Mouse (Mus musculus): ENCODE data around the gene Stap2. TPM values are rescaled to one million over a fixed set of nuclear protein-coding genes. Genes with fewer than 3 reads are reported as not detected.

Gene Stap2
- total RNA-seq, 2 experiments from 2014 or later, result 5.1 to 5.4 TPM

DNA sequence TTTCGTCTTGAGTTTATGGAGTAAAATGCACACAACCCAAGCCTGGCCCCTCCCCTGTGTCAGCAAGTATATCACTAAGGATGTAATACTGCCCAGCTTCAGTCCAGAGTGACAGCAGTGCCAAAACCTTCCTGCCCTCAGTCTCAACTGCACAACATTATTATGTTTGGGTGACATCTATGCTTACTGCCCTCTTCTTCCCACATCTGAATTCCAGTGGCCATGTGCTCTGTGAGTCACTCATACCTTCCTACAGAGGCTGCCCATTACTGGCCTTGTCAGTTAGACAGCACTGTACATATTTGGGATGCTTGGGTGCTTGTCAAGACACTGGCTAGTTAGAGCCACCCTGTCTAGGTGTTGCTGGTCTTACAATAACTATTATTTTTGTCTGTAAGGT lies 20.9 kb upstream of the Stap2 start:
- no peak for DNase-seq (ENCODE audit: low spot score in 2 of 2)

DNA sequence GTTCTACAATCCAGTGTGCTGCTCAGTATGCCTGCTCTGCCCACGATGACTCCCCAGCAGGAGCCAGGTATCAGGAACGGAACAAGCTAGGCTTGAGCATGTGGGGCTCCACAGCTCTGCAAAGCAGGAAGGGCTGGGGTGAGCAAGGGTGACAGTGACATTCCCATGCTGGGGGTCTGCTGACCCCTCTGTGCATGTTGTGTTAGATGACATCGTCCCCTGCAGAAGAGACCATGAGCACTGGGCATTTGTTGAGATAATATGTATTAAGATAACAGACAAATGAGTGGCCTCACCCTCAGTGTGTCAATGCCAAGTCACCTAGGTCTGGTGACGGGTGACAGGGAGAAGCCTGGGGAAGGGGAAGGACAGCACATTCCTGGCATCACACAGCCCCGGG lies 19.5 kb upstream of the Stap2 start:
- DNase-seq (ENCODE audit: low spot score in 2 of 2), result peak in 1 of 2 experiments; percentile 14

DNA sequence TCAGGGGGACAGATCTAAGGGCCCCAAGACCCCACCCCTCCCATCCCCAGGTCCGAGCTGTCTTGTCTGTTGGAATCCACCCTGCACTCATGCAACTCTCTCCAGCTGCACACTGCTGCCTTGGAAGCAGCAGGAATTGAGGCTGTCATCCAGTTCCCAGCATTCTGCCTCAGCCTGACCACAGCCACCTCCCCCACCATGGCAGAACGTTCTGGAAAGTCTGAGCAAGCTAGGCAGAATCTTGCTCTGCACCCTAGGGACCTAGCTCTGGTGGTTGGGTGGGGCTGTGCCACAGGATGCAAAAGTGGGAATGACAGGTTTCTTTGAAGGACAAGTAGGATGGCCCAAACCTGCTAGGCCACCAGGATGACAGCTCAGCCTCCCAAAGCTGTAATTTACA lies 19.1 kb upstream of the Stap2 start:
- peak in 1 of 2 experiments; percentile 17 for DNase-seq (ENCODE audit: low spot score in 2 of 2)

DNA sequence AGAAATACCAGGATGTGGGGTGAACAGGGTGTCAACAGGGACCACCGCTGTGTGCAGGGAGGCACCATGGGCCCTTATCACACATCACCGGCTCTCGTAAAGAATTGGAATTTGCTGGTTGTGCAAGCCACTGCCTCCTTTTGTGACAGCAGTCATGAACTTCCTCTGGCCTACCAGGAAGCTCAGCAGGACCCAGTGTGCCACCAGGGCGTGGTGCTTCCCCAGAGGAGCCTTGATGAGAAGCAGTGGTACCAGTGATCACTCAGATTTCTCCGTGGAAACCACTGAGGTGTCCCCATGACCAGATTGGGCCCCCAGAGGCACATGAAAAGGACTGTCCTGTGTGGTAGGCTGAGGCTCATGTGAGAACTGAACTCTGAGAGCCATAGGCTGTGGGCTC lies 18.0 kb upstream of the Stap2 start:
- DNase-seq (ENCODE audit: low spot score in 2 of 2), result peak in 1 of 2 experiments; percentile 25

DNA sequence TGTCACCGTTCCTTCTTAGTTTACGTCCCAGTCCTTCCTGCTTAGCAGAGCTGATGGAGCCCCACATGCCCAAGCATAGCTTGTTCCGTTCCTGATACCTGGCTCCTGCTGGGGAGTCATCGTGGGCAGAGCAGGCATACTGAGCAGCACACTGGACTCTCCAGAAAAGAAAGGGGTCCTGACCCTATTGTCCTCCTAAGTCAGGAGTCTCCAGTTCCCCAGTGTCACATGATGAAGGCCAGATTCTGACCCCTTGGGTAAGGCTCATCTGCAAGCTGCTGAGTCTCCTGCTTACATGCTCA lies 17.6 kb upstream of the Stap2 start:
- no peak for DNase-seq (ENCODE audit: low spot score in 2 of 2)

DNA sequence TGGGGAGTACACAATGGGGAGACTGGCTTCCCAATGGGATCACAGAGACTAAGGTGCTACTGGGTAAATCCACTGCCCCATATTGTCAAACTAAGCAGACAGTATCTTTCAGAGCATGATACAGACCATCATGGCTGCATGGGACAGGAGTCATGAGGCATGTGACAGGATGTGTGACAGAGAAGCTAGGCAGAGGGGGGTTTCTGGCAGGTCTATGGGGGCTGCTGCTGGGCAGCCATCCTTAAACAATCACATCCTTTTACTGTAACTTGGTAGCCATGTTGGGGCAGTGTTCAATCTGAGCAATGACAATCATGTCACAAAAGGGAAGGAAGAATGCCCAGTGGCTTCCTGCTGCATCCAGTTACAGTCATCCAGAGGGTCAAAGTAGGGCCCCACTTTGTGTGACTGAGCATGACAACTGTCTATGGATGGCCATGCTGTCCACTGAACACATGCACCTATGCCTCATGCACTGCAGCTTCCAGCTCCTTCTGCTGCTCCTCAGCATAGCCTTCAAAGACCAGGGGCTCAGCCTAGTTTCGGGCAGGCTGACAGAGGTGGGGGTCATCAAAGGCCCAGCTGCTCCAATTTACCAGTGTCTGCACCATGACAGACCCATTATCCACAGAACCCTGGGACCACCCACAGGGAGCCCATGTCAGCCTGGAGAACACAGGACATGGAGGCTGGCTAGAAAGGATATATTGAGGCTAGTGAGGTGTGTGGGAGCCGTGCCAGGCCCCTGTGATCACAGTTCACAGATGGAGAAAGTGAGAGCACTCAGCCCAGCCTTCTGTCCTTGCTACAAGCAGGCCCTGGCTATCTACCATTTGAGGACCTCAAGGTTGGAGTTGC lies 17.0 kb upstream of the Stap2 start:
- no peak for DNase-seq (ENCODE audit: low spot score in 2 of 2)

DNA sequence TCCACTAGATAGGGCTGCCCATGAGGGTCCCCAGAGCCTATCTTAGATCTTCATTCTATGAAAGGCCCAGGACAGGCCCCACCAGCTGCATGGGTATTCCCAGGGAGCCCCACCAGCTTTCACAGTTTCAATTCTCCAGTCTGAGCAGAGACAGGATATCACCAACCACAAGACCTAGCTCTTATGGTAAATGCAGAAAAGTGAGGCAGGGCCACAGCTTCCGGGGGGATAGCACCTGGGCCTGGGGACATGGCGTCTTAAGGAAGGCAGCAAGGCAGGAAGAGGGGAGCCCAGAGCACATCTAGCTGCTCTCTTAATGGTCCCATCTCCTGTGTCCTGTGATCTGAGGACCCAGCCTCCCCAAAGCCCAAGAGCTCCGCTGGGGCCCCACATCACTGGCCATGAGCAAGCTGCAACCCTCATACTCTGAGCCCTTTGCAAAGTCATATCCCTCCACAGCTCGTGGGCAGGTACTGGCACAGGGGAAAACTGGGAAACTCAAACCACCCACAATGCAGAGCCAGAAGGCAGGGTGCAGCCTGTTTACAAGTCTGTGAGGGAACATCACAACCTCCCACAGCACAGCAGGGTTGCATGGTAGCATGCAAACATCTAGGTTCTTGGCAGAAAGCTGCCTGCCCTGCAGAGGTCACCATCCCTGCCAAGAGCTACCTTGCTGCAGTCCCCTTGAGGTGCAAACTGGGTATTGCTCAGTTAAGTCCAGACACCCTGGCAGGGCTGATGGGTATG lies 16.0 kb upstream of the Stap2 start:
- no peak for DNase-seq (ENCODE audit: low spot score in 2 of 2)

DNA sequence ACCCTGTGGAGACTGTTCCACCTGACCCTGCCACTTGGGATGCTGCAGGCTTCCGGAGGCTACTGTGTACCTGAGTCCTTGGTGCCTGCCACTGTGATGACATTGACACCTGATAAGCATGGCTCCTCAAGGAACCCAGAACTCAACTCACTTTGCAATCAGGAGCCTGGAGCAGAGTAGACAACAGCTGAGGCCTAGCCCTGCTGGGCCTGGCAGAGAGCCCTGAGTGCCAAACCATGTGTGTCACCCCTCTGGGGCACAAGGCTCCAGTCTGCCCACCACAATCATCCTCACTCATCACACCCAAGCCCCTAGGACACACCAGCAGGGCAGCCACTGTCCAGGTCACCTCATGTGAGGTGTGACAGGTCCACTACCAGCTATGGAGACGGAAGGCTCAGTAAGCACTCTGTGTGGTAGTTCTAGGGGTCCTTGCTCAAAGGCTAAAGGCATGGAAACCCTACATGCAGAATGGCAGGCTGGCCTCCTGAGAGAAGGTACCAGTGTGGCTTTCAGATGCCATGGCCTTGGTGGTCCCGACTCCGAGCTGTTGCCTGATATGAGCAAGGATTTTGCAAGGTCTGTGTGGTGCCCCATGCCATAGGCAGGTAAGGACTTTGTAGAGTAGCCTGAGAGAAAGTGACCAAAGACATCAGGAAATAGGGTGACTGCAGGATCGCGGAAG lies 15.2 kb upstream of the Stap2 start:
- DNase-seq (ENCODE audit: low spot score in 2 of 2), result no peak

GRCm38 (mm10) chr17:56018347-56019131 lies 13.2 kb upstream of the Stap2 start:
- DNase-seq (ENCODE audit: low spot score in 2 of 2), result peak in 1 of 2 experiments; percentile 55

DNA sequence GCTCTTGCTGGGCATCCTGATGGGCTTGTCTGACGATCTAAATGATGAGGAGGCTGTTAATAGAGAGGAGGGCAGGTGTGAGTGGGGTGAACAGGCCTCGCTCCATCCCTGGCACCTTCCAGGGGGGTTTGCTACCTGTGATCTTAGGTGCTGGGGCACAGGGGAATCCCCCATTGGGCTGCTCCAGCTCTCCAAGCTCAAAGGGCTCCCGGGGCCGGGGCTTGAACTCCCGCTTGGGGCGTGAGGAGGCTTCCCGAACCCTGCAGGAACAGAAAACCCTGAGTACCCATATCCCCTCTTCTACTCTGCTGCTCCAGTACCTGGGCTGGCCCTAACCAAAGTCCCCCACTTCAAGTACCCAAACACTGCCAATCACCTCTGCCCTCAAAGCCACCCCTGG lies 12.5 kb upstream of the Stap2 start:
- no peak for DNase-seq (ENCODE audit: low spot score in 2 of 2)

- DNase-seq (ENCODE audit: low spot score in 2 of 2), result no peak
These were observed 11.7 kb upstream of the Stap2 start for GRCm38 (mm10) chr17:56016793-56017785.

GRCm38 (mm10) chr17:56016382-56016781 lies 11.0 kb upstream of the Stap2 start:
- DNase-seq (ENCODE audit: low spot score in 2 of 2), result no peak

- DNase-seq (ENCODE audit: low spot score in 2 of 2), result no peak
These were observed 9.9 kb upstream of the Stap2 start for GRCm38 (mm10) chr17:56015293-56015692.

GRCm38 (mm10) chr17:56011441-56011840 lies 6.1 kb upstream of the Stap2 start:
- DNase-seq (ENCODE audit: low spot score in 2 of 2), result no peak

- peak; percentile 86 to 89 for DNase-seq (ENCODE audit: low spot score in 2 of 2)
These were observed 5.3 kb upstream of the Stap2 start for GRCm38 (mm10) chr17:56010681-56011080.

GRCm38 (mm10) chr17:56010255-56010654 lies 4.9 kb upstream of the Stap2 start:
- no peak for DNase-seq (ENCODE audit: low spot score in 2 of 2)

- no peak for DNase-seq (ENCODE audit: low spot score in 2 of 2)
These were observed 4.5 kb upstream of the Stap2 start for GRCm38 (mm10) chr17:56009962-56010240.

DNA sequence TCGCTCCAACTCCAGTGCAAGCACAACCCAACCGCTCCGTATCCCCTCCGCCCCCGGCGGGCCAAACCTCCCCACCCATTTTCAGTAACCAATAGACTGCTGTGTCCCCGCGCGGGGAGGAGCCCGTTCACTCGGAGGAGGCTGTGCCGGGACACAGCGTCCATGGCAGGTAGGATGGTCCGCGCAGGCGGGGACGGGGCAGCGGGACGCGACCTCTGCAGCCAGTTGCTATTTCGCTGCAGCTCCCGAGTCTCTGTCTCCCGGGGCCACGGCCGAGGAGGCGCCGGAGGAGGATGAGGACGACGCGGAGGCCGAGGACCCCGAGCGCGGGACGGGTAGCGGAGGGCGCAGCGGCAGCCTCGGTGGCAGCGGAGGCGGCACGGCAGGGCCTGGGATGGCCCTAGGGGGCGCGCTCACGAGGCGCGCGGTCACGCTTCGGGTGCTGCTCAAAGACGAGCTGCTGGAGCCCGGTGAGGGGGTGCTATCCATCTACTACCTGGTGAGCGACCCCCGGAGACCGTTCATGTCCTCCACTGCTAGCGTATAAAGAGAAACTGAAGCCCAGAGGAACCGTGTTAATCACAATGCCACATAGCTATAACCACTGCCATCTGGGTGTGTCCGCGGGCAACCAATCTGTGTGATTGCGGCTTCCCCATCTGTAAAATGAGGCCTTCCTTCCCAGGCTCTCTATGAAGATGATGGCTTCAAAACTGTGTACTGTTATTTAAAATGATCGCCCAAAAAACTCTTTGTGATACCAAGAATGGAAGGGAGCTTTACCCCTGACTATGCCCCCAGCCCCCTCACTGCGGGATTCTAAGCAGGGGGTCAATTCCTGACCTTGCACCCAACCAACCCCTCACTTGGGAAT lies 3.9 kb upstream of the Stap2 start:
- peak; percentile 84 to 88 for DNase-seq (ENCODE audit: low spot score in 2 of 2)

Data from adrenal gland, adult 18-20 months (tissue).